Mouse (Mus musculus): ENCODE measurements around the gene Cd72.

GRCm38 (mm10) chr4:43425648-43426380 is 28.6 kb downstream of the Cd72 start:
- TF ChIP-seq CTCF (IDR thresholded peaks at IDR 0.05; ENCODE audit: low read depth, low read length) (no peak), POLR2A (IDR thresholded peaks at IDR 0.05; ENCODE audit: insufficient read depth, low read length) (no peak), EP300 (IDR thresholded peaks at IDR 0.05; ENCODE audit: insufficient read depth, low read depth, low read length) (no peak)

Data from ES-Bruce4 (cell line).